Mouse (Mus musculus): ENCODE data around the gene Copz1. TPM values are rescaled to one million over a fixed set of nuclear protein-coding genes. Genes with fewer than 3 reads are reported as not detected.

The Copz1 gene
- total and polyA plus RNA-seq, 2 experiments = 55.9 to 142 TPM

- Histone ChIP-seq H3K9ac (ENCODE audit: low read depth, low read length) (no peak overlapping the region), H3K79me2 (ENCODE audit: control insufficient read depth, insufficient read depth, low read length) (no peaks in the 10 kb centered on the region), H3K4me1 (ENCODE audit: control insufficient read depth, insufficient read depth, low read length) (peaks cover 6% of the 10 kb centered on the region; the same call in 1 of the 2 replicates), H3K27me3 (ENCODE audit: control insufficient read depth, insufficient read depth, low read length) (peaks cover 2% of the 10 kb centered on the region; the same call in 1 of the 2 replicates), H3K36me3 (ENCODE audit: control insufficient read depth, insufficient read depth, low read length) (no peaks in the 10 kb centered on the region), H3K27ac (replicated peaks; ENCODE audit: insufficient read depth, low read depth, low read length) (no peak overlapping the region), H3K4me3 (ENCODE audit: insufficient read depth, low read depth, low read length) (no peak overlapping the region)
- 74% methylated on average over 11 of the region's 11 CpGs for WGBS
- TF ChIP-seq POLR2A (IDR thresholded peaks at IDR 0.05; ENCODE audit: extremely low read depth, insufficient read depth, low read length) = no peak
- no peak for TF ChIP-seq CTCF (IDR thresholded peaks at IDR 0.05; ENCODE audit: low read depth, low read length)
- DNase-seq (ENCODE audit: extremely low read depth, low read depth, low spot score) = no peak
Measured at GRCm38 (mm10) chr15:103336996-103337667, 64.6 kb downstream of the Copz1 start.

- H3K9ac ChIP-seq (ENCODE audit: low read depth, low read length) = no peak overlapping the region
- peaks cover 2% of the 10 kb centered on the region; the same call in 1 of the 2 replicates for H3K27me3 ChIP-seq (ENCODE audit: control insufficient read depth, insufficient read depth, low read length)
- no peak for TF ChIP-seq POLR2A (IDR thresholded peaks at IDR 0.05; ENCODE audit: extremely low read depth, insufficient read depth, low read length)
- TF ChIP-seq CTCF (IDR thresholded peaks at IDR 0.05; ENCODE audit: low read depth, low read length) = no peak
- no peak overlapping the region for H3K27ac ChIP-seq (replicated peaks; ENCODE audit: insufficient read depth, low read depth, low read length)
- H3K36me3 ChIP-seq (ENCODE audit: control insufficient read depth, insufficient read depth, low read length) = no peaks in the 10 kb centered on the region
- H3K4me3 ChIP-seq (ENCODE audit: insufficient read depth, low read depth, low read length) = no peak overlapping the region
- WGBS = 72% methylated on average over 4 of the region's 4 CpGs
- DNase-seq (ENCODE audit: extremely low read depth, low read depth, low spot score) = no peak
- peaks cover 6% of the 10 kb centered on the region; the same call in 1 of the 2 replicates for H3K4me1 ChIP-seq (ENCODE audit: control insufficient read depth, insufficient read depth, low read length)
- no peaks in the 10 kb centered on the region for H3K79me2 ChIP-seq (ENCODE audit: control insufficient read depth, insufficient read depth, low read length)
Measured at GRCm38 (mm10) chr15:103338829-103339165, 66.3 kb downstream of the Copz1 start.

GRCm38 (mm10) chr15:103339166-103339960 is 66.8 kb downstream of the Copz1 start:
- no peak for TF ChIP-seq CTCF (IDR thresholded peaks at IDR 0.05; ENCODE audit: low read depth, low read length)
- no peak for TF ChIP-seq POLR2A (IDR thresholded peaks at IDR 0.05; ENCODE audit: extremely low read depth, insufficient read depth, low read length)
- Histone ChIP-seq H3K79me2 (ENCODE audit: control insufficient read depth, insufficient read depth, low read length) (no peaks in the 10 kb centered on the region), H3K27me3 (ENCODE audit: control insufficient read depth, insufficient read depth, low read length) (peaks cover 2% of the 10 kb centered on the region; the same call in 1 of the 2 replicates), H3K4me3 (ENCODE audit: insufficient read depth, low read depth, low read length) (peak overlapping the region; percentile 97), H3K9ac (ENCODE audit: low read depth, low read length) (peak overlapping the region; percentile 60), H3K4me1 (ENCODE audit: control insufficient read depth, insufficient read depth, low read length) (peaks cover 5% of the 10 kb centered on the region; the same call in 1 of the 2 replicates), H3K36me3 (ENCODE audit: control insufficient read depth, insufficient read depth, low read length) (peaks cover 4% of the 10 kb centered on the region; the same call in 1 of the 2 replicates), H3K27ac (replicated peaks; ENCODE audit: insufficient read depth, low read depth, low read length) (no peak overlapping the region)
- no peak for DNase-seq (ENCODE audit: extremely low read depth, low read depth, low spot score)
- 16% methylated on average over 31 of the region's 31 CpGs for WGBS

- Histone ChIP-seq H3K4me1 (ENCODE audit: control insufficient read depth, insufficient read depth, low read length) (peaks cover 4% of the 10 kb centered on the region; the same call in 1 of the 2 replicates), H3K9ac (ENCODE audit: low read depth, low read length) (peak within 1 kb of the TSS; percentile 60), H3K4me3 (ENCODE audit: insufficient read depth, low read depth, low read length) (peak within 1 kb of the TSS; percentile 97), H3K36me3 (ENCODE audit: control insufficient read depth, insufficient read depth, low read length) (peaks cover 9% of the 10 kb centered on the region; the same call in 1 of the 2 replicates), H3K27ac (replicated peaks; ENCODE audit: insufficient read depth, low read depth, low read length) (no peak within 1 kb of the TSS), H3K27me3 (ENCODE audit: control insufficient read depth, insufficient read depth, low read length) (peaks cover 2% of the 10 kb centered on the region; the same call in 1 of the 2 replicates), H3K79me2 (ENCODE audit: control insufficient read depth, insufficient read depth, low read length) (no peaks in the 10 kb centered on the region)
- DNase-seq (ENCODE audit: extremely low read depth, low read depth, low spot score) = no peak
- WGBS = 1% methylated on average over 24 of the region's 26 CpGs
- TF ChIP-seq POLR2A (IDR thresholded peaks at IDR 0.05; ENCODE audit: extremely low read depth, insufficient read depth, low read length) (no peak), CTCF (IDR thresholded peaks at IDR 0.05; ENCODE audit: low read depth, low read length) (no peak)
Measured at GRCm38 (mm10) chr15:103339961-103340337, 67.4 kb downstream of the Copz1 start, which contains the start of gene Zfp385a. Gene Zfp385a (minus strand): TSS chr15:103340093.

GRCm38 (mm10) chr15:103340786-103341185 is 68.3 kb downstream of the Copz1 start:
- H3K9ac ChIP-seq (ENCODE audit: low read depth, low read length) = no peak overlapping the region
- no peak for DNase-seq (ENCODE audit: extremely low read depth, low read depth, low spot score)
- H3K79me2 ChIP-seq (ENCODE audit: control insufficient read depth, insufficient read depth, low read length) = no peaks in the 10 kb centered on the region
- no peak overlapping the region for H3K4me3 ChIP-seq (ENCODE audit: insufficient read depth, low read depth, low read length)
- peaks cover 2% of the 10 kb centered on the region; the same call in 1 of the 2 replicates for H3K27me3 ChIP-seq (ENCODE audit: control insufficient read depth, insufficient read depth, low read length)
- no peak overlapping the region for H3K27ac ChIP-seq (replicated peaks; ENCODE audit: insufficient read depth, low read depth, low read length)
- no peak for TF ChIP-seq POLR2A (IDR thresholded peaks at IDR 0.05; ENCODE audit: extremely low read depth, insufficient read depth, low read length)
- TF ChIP-seq CTCF (IDR thresholded peaks at IDR 0.05; ENCODE audit: low read depth, low read length) = peak; percentile 20; the same call in 1 of the 2 replicates
- peaks cover 13% of the 10 kb centered on the region; the same call in 1 of the 2 replicates for H3K36me3 ChIP-seq (ENCODE audit: control insufficient read depth, insufficient read depth, low read length)
- H3K4me1 ChIP-seq (ENCODE audit: control insufficient read depth, insufficient read depth, low read length) = peaks cover 4% of the 10 kb centered on the region; the same call in 1 of the 2 replicates
- 40% methylated on average over 4 of the region's 4 CpGs for WGBS

Data from liver, adult 2 months (tissue).